Mouse (Mus musculus) ES-Bruce4 (cell line): ENCODE measurements around the gene Ipo5.
A peak's percentile ranks its signal among the peaks of the same experiment; 100 is the strongest.

Source experiments
- CTCF ChIP-seq: IDR thresholded peaks from one replicate; pipeline ENCODE4 v1.8.1; 2011; ENCODE audit warnings: low read depth, low read length
- POLR2A ChIP-seq: IDR thresholded peaks from one replicate; pipeline ENCODE4 v1.8.1; 2011; ENCODE audit warnings: low read length; ENCODE audit not compliant: insufficient read depth

- TF ChIP-seq CTCF, result peak; percentile 76
- TF ChIP-seq POLR2A, result no peak
These were observed 35.9 kb upstream of the Ipo5 start for GRCm38 (mm10) chr14:120875144-120875543.
